8 mouse cellular contexts compared by ENCODE assay signal in the genomic region with DNA sequence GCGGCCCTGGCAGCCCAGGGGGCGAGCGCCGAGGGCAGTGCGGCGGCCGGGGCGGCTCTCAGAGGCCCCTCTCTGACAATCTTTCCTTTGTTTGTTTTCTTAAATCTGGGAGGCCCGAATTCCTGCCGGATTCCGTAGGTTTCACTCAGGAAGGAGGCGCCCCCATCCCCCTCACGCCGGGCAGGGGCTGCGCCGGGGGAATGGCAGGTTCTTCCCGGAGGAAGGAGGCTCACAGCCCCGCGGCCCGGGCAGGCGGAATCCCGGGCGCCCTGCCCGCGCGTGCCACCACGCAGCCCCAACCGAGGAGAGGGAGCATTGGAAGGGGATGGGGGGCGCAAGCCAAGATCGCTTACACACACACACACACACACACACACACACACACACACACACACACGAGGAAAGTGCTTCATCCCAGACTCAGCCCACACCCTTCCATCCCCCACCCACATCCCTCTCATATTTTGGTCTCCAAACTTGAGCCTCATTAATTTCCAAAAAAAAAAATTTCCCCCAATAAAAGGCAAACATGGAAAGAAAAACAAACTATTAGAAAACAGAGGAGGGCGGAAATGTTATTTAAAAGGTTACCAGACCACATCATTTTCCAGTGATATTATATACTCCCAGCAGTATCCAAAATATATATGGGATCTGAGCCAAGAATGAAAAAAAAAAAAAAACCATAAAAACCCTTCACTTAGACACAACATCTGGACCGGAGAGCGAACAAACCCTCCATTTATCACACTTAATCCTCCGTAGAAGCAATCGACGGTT. TPM values are rescaled to one million over a fixed set of nuclear protein-coding genes. Genes with fewer than 3 reads are reported as not detected.
DNase-seq lines count a peak whose midpoint lies in the region; ATAC-seq and TF ChIP-seq lines count a peak whose summit lies in the region.

No protein-coding gene starts in this region.

- no peaks in the 10 kb centered on the region for H3K27me3 ChIP-seq in lung, embryonic 15.5 days
- peaks cover 21% of the 10 kb centered on the region for H3K27me3 ChIP-seq in forebrain, embryonic 11.5 days (ENCODE audit: control insufficient read depth, insufficient read depth, low read length)
- peaks cover 69% of the 10 kb centered on the region for H3K27me3 ChIP-seq in hindbrain, embryonic 10.5 days (ENCODE audit: insufficient read depth, poor library complexity, severe bottlenecking)
- H3K27me3 ChIP-seq in liver, embryonic 13.5 days: peaks cover 56% of the 10 kb centered on the region
- H3K27me3 ChIP-seq in testis, adult 2 months (ENCODE audit: control insufficient read depth, insufficient read depth, low read length): no peaks in the 10 kb centered on the region

- peak overlapping the region; percentile 35 for H3K4me3 ChIP-seq in lung, embryonic 15.5 days
- peak overlapping the region; percentile 29 for H3K4me3 ChIP-seq in forebrain, embryonic 11.5 days (ENCODE audit: low read depth, low read length)
- peak overlapping the region; percentile 49 for H3K4me3 ChIP-seq in hindbrain, embryonic 10.5 days
- peak overlapping the region; percentile 27 for H3K4me3 ChIP-seq in liver, embryonic 13.5 days (replicated peaks)
- H3K4me3 ChIP-seq in testis, adult 2 months (ENCODE audit: control insufficient read depth, low read depth, low read length): peak overlapping the region; percentile 30

- TF ChIP-seq CTCF in testis, adult 2 months (IDR thresholded peaks at IDR 0.05; ENCODE audit: control insufficient read depth, insufficient read depth, insufficient replicate concordance, low read depth, low read length): no peak

- peak; percentile 37 for ATAC-seq in lung, embryonic 15.5 days (ENCODE audit: borderline replicate concordance, extremely low read depth, low FRiP score, low TSS enrichment)
- peak; percentile 29; the same call in 1 of the 2 replicates for ATAC-seq in forebrain, embryonic 11.5 days (replicated peaks; ENCODE audit: low FRiP score)
- ATAC-seq in liver, embryonic 13.5 days (ENCODE audit: low read depth): no peak
- ATAC-seq in erythroblast, adult 5-6 weeks (replicated peaks; ENCODE audit: low FRiP score, poor library complexity, severe bottlenecking): no peak

- H3K9me3 ChIP-seq in lung, embryonic 15.5 days: no peaks in the 10 kb centered on the region
- H3K9me3 ChIP-seq in forebrain, embryonic 11.5 days (ENCODE audit: control insufficient read depth, low read length): no peaks in the 10 kb centered on the region
- H3K9me3 ChIP-seq in hindbrain, embryonic 10.5 days: 0 out of 2 replicates have a peak, but pooled peaks cover 3% of the 10 kb centered on the region
- H3K9me3 ChIP-seq in liver, embryonic 13.5 days (replicated peaks): no peaks in the 10 kb centered on the region

- no peak for DNase-seq in lung, postnatal 25 days (ENCODE audit: low spot score)
- DNase-seq in forebrain, embryonic 11.5 days (ENCODE audit: low spot score): peak; percentile 81
- peak; percentile 71 for DNase-seq in hindbrain, embryonic 10.5 days (ENCODE audit: low spot score)
- DNase-seq in liver, embryonic 13.5 days: no peak
- no peak for DNase-seq in ovary, postnatal 14 days (ENCODE audit: low spot score)

- peak overlapping the region; percentile 93 for H3K27ac ChIP-seq in lung, embryonic 15.5 days
- peak overlapping the region; percentile 41; the same call in 1 of the 2 replicates for H3K27ac ChIP-seq in forebrain, embryonic 11.5 days (ENCODE audit: low read depth, low read length)
- H3K27ac ChIP-seq in hindbrain, embryonic 10.5 days: peak overlapping the region; percentile 87
- 0 out of 2 replicates have a peak overlapping the region, but pooled peaks have one; percentile 21 for H3K27ac ChIP-seq in liver, embryonic 13.5 days
- peak overlapping the region; percentile 40 for H3K27ac ChIP-seq in testis, adult 2 months (ENCODE audit: control insufficient read depth, insufficient read depth, low read depth, low read length)

- peaks cover 60% of the 10 kb centered on the region for H3K4me1 ChIP-seq in lung, embryonic 15.5 days
- H3K4me1 ChIP-seq in forebrain, embryonic 11.5 days (replicated peaks; ENCODE audit: control insufficient read depth, insufficient read depth, low read length): peaks cover 27% of the 10 kb centered on the region
- H3K4me1 ChIP-seq in hindbrain, embryonic 10.5 days (replicated peaks): peaks cover 61% of the 10 kb centered on the region
- peaks cover 37% of the 10 kb centered on the region for H3K4me1 ChIP-seq in liver, embryonic 13.5 days (replicated peaks)
- H3K4me1 ChIP-seq in testis, adult 2 months (ENCODE audit: control insufficient read depth, insufficient read depth, low read length): peaks cover 27% of the 10 kb centered on the region

- peak overlapping the region; percentile 64 for H3K4me2 ChIP-seq in lung, embryonic 15.5 days
- H3K4me2 ChIP-seq in forebrain, embryonic 11.5 days (ENCODE audit: low read depth, low read length, severe bottlenecking): peak overlapping the region; percentile 67
- H3K4me2 ChIP-seq in liver, embryonic 13.5 days: peak overlapping the region; percentile 68

- WGBS in lung, embryonic 15.5 days: 1% methylated on average over 37 of the region's 37 CpGs
- under 1% methylated on average over 36 of the region's 37 CpGs for WGBS in forebrain, embryonic 11.5 days
- WGBS in hindbrain, embryonic 10.5 days: under 1% methylated on average over 37 of the region's 37 CpGs
- WGBS in liver, embryonic 13.5 days (ENCODE audit: insufficient replicate concordance): 1% methylated on average over 33 of the region's 37 CpGs

- H3K36me3 ChIP-seq in lung, embryonic 15.5 days: no peaks in the 10 kb centered on the region
- no peaks in the 10 kb centered on the region for H3K36me3 ChIP-seq in forebrain, embryonic 11.5 days (ENCODE audit: control insufficient read depth, insufficient read depth, low read length)
- H3K36me3 ChIP-seq in hindbrain, embryonic 10.5 days: no peaks in the 10 kb centered on the region
- H3K36me3 ChIP-seq in liver, embryonic 13.5 days: no peaks in the 10 kb centered on the region
- no peaks in the 10 kb centered on the region for H3K36me3 ChIP-seq in testis, adult 2 months (ENCODE audit: control insufficient read depth, insufficient read depth, low read length)

- TF ChIP-seq POLR2A in testis, adult 2 months (IDR thresholded peaks at IDR 0.05; ENCODE audit: control insufficient read depth, low read depth, low read length): no peak

- H3K9ac ChIP-seq in lung, embryonic 15.5 days: peak overlapping the region; percentile 35
- H3K9ac ChIP-seq in forebrain, embryonic 11.5 days (ENCODE audit: low read length): peak overlapping the region; percentile 50
- peak overlapping the region; percentile 41; the same call in 1 of the 2 replicates for H3K9ac ChIP-seq in liver, embryonic 13.5 days

RNA-seq across cellular contexts. Expression of gene Foxp4, which starts 51.0 kb away (rescaled TPM):
- polyA plus RNA-seq in lung, embryonic 15.5 days (2015; fragmentation: Nextera tagmentation; extraction: Ambion mirVana): 23.7 and 24.1 TPM in 2 replicates
- polyA plus RNA-seq in forebrain, embryonic 11.5 days (2014; fragmentation: Nextera tagmentation; extraction: Ambion mirVana): 26.1 and 27.8 TPM in 2 replicates
- polyA plus RNA-seq in hindbrain, embryonic 10.5 days (2016; fragmentation: Nextera tagmentation; extraction: Ambion mirVana): 25.1 and 29.4 TPM in 2 replicates
- 3.8 and 3.9 TPM in 2 replicates for polyA plus RNA-seq in liver, embryonic 13.5 days (2015; fragmentation: Nextera tagmentation; extraction: Ambion mirVana)
- 7.6 and 7.8 TPM in 2 replicates for polyA plus RNA-seq in testis, adult 2 months (2012; rRNA removed)
- 1.2 and 4.0 TPM in 2 replicates for total RNA-seq in erythroblast, adult 5-6 weeks (2015; ENCODE audit: low replicate concordance)
- 0.51 and 0.70 TPM in 2 replicates for total RNA-seq in erythroblast, adult 5-6 weeks (2017; ENCODE audit: low replicate concordance)

Comparison
In these comparisons a context has a peak if more than half of its experiments do, and no peak if none do; other contexts are left out.
1. ATAC-seq: peak in lung, embryonic 15.5 days (single experiment) and forebrain, embryonic 11.5 days (single experiment); none in liver, embryonic 13.5 days (single experiment) and erythroblast, adult 5-6 weeks (single experiment).
2. H3K27ac ChIP-seq: peak in every context shown above with its lines; median percentile 93 in lung, embryonic 15.5 days; 87 in hindbrain, embryonic 10.5 days; 41 in forebrain, embryonic 11.5 days; 40 in testis, adult 2 months; 21 in liver, embryonic 13.5 days.
3. DNase-seq: peak in forebrain, embryonic 11.5 days (single experiment) and hindbrain, embryonic 10.5 days (single experiment); none in lung, postnatal 25 days (single experiment), liver, embryonic 13.5 days (single experiment) and ovary, postnatal 14 days (single experiment).
4. Peak in every context shown above with its lines, with median percentiles within 50 percentile points of each other: H3K4me2 ChIP-seq, H3K4me3 ChIP-seq and H3K9ac ChIP-seq.